Mouse (Mus musculus): ENCODE measurements at regions not wholly inside any gene's neighbourhood (a gene's known extent, or its start where the extent isn't known, plus 50 kb on each side); places are given as distances from the start of the nearest gene placed in this dataset.

DNA sequence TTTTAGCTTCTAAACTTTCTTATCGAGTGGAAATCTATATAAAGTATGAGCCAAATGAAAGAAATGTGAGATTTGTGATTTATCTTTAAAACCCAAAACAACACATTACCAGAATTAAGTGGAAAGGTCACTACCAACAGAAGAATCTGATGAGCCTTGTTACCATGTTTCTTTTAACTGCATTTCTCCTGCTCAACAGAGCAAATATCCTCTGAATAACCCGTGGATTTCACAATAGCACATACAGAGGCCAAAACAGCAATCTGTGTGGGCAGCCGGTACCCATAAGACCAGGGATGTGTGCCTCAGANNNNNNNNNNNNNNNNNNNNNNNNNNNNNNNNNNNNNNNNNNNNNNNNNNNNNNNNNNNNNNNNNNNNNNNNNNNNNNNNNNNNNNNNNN, 85.3 kb downstream of the 4930444P10Rik start:
- ATAC-seq (ENCODE audit: insufficient number of reproducible peaks, low FRiP score, low TSS enrichment), result no peak

DNA sequence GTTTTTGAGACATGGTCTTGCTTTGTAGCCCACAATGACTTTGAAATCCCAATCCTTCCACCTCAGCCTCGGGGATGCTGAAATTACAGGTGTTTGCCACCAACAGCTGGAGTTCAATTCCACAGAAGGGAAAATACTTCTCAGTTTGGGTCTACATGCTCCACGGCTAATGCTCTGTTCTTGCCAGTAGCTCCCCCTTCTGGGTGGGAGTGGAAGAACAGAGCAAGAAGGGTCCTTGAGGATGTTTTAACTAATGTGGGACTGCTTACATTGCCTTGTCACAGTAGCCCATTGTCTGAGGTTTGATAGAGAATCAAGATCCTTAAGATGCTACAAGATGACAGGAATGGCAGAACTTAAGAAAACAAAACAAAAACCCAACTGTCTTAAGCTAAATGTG, 86.2 kb downstream of the 4930444P10Rik start:
- no peak for ATAC-seq (ENCODE audit: insufficient number of reproducible peaks, low FRiP score, low TSS enrichment)

DNA sequence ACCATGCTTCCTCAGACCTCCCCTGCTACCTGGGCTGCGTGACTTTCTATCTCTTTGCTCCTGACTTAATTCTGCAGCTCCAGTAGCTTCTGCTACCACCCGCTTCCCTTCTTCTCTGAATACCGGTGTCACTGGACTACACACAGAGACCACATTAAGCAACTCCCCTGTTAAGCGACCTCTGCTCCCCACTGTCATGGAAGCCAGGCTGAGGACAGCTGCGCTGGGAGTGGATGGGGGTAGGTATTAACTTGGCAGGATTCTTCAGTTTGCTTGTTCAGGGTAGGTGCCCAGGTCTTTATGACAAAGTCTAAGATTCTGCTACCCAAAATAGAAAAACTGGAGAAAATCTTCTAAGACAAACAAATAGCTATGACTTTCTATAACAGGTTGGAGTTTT, 96.0 kb downstream of the 4930444P10Rik start:
- ATAC-seq (ENCODE audit: insufficient number of reproducible peaks, low FRiP score, low TSS enrichment), result no peak

DNA sequence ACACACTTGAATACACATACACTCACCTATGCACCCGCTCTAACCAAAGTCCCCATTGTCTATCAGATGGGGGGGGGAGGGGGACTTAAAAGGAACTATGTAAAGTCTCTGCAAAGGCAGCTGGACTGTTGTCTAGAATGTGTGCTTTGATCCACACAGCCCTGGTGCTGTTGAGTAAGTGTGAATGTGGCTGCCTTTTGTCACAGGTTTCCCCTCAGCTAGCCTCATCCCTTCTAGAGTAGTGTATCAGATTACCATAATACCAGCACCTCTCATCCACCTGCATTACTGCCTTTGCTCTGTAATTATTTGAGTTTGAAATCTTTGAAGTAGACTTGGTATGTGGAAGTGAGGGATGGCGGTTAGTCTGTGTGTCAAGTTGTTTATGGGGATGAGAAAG, 96.8 kb downstream of the 4930444P10Rik start:
- no peak for ATAC-seq (ENCODE audit: insufficient number of reproducible peaks, low FRiP score, low TSS enrichment)

DNA sequence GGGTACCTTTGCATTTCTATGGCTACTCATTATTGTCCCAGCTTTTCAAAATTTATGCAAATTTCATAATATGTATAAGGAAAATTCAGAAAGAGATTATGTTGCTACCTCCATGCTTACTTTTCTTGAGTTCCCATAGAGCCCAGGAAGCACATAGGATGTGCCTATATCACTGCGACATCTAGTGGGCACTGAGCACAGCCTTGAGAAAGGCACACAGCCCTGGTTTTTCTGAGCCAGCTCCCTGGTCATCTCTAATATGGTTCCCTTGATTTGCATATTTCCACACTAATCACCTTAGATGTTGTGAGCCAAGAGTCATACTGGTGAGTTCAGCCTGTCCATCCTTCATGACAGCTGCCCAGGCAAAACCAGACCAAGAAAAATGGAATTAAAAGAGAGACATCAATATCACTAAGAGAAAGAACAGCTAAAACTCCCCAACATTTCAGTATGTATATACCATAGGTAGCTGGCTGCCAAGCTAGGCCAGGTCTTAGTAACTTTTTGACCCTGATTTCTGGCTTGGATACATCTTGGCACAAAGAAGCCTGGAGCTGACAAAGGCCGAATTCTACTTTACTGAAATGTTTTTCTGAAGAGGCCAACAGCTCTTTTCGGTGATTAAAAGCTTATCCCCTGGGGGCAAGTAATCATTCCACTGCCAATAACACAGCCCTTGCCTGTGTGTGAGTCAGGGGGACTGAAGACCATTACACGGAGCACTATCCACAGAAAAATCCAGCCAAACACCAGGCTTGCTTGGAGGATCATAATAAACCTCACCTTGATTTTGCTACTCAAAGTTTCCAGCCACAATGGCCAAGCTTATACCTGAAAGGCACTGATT, 99.3 kb downstream of the 4930444P10Rik start:
- ATAC-seq (ENCODE audit: insufficient number of reproducible peaks, low FRiP score, low TSS enrichment), result peak; percentile 53

DNA sequence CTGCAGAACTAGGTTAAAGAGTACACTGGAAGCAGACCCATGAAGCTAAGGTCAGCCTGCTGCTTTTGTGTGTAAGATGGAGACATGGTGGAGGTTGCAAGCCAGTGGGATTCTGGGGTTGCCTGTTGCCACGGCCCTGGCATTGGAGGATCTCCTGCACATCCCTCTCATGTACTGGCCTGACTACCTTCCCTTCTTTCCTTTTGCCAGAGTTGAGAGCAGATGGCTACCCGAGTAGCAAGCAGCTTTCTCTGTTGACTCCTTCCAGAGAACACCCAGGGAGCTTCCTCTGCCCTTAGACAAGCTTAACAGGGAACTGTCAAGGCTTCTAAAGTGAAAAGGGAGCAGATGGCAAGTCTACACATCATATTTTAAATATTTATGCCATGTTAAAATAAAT, 102.1 kb downstream of the 4930444P10Rik start:
- peak; percentile 90 for ATAC-seq (ENCODE audit: insufficient number of reproducible peaks, low FRiP score, low TSS enrichment)

DNA sequence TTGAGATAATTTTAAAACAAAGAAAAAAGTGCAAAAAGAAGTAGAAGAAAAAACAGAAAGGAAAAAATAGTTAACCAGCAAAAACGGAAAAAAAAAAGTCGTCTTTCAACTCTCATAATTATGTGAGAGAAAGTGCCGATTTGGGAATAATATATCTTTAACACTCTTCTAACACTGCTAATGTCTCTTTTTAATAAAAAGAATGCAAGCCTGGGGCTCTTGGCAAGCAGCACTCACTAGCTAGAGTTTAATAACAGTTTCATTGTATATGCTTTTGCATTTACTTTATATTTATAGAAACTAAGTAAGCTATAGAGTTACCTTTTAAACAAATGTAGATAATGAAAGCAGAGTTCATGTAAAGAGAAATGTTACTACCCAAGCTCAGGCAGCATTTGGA, 107.5 kb downstream of the 4930444P10Rik start:
- ATAC-seq (ENCODE audit: insufficient number of reproducible peaks, low FRiP score, low TSS enrichment), result no peak

DNA sequence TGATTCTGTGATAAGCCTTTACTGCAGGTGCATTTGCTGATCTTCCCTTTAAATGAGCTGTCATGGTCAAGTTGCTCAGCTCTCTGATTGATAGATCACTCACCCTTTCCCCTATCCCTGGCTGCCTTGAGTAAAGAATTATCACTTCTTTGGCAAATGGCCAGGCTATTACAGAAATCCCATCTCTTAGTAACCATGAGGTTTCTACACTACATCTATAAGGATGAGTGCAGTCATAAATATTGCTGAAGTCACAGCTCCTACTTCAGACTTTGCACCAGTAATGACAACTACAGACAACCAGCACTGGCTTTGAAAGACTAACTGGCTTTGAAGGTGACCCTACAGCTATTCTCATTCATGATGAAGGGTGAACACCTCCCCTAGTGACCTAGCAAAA, 113.8 kb downstream of the 4930444P10Rik start:
- ATAC-seq (ENCODE audit: insufficient number of reproducible peaks, low FRiP score, low TSS enrichment), result no peak

DNA sequence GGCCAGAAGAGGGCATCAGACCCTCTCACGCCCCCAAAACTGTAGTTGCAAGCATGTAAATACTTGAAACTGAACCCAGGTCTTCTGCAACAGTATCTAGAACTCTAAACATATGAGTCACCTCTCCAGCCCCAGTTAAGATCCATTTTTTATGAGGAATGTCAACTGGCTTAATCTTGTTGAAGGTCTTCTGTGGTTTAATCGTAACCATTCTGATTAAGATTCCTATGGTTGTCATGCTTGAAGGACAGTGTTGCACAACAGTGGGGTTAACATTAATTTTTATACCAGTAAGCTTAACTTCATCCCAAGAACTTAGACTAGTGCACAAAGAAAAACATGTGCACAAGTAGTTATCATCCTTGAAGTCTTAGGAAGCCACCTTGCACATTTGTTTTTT, 133.5 kb downstream of the 4930444P10Rik start:
- no peak for ATAC-seq (ENCODE audit: insufficient number of reproducible peaks, low FRiP score, low TSS enrichment)

DNA sequence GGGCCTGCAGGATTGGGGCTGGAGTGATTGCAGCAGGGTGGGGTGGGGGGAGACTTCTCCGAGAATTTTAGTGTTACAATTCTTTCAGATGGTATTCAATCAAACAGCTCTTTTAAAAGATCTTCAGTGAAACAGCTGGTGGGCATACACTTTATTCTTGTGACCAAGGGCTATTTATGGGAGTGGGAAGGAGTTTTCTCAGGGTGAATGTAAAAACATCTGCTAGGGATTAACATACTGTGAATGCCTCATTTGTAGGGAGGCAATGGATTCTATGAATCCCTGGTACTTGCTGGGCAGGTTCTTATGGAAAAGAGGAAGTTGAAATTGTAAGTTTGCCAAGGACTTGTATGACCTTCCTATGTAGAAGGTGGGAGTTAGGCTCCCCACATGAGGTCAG, 134.5 kb downstream of the 4930444P10Rik start:
- no peak for ATAC-seq (ENCODE audit: insufficient number of reproducible peaks, low FRiP score, low TSS enrichment)

DNA sequence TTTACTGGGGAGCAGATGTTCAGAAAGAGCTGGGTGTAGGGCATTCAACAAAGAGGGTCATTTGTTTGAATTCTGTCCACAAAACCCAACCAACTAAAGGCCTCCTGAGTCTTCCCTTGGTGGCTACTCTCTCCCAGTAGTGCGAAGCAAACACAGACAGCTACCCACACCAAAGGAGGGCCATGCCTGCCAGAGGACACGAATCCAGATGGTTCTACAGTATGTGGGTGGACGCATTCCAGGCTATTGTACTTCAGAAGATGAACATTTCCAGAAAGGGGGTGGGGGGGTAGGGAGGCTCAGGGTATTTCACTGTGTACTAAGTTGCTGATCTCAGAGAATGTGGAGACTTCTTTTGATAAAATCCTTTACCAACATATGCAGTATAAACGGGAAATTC, 149.5 kb downstream of the 4930444P10Rik start:
- ATAC-seq (ENCODE audit: insufficient number of reproducible peaks, low FRiP score, low TSS enrichment), result no peak

DNA sequence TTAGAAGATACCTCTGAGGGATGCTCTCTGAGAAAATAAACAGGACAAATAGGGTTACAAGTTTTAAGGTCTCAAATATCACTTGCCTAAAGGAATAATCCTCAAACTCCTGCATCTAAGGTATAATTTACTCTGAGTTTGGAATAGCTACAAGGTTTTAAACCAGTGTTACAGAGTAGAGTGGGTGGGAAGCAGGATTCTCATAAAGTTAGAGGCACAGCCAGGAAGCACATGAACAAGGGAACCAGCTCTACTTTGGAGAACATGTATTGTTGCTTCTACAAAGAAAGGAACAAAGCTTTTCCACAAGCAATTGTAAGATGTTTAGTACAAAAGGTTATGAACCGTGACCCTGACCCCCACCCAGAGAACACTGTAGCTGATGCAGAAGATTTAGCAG, 150.1 kb downstream of the 4930444P10Rik start:
- ATAC-seq (ENCODE audit: insufficient number of reproducible peaks, low FRiP score, low TSS enrichment), result no peak

Data from cerebellum, adult (tissue).